Mouse (Mus musculus): ENCODE data around the gene Snupn. TPM values are rescaled to one million over a fixed set of nuclear protein-coding genes. Genes with fewer than 3 reads are reported as not detected.
"Not testable (repeated sequence)": the region's sequence is repeated elsewhere in the genome, so short reads cannot be mapped to it uniquely, and the experiment has no call there.

Gene Snupn
- polyA plus RNA-seq (2012; ENCODE audit: insufficient read depth, low replicate concordance): 1.3 and 2.5 TPM in 2 replicates

- Histone ChIP-seq H3K4me3 (replicated peaks) (peak within 1 kb of the TSS; percentile 96), H3K4me1 (peaks cover 17% of the 10 kb centered on the region), H3K36me3 (replicated peaks; ENCODE audit: low read length) (peaks cover 1% of the 10 kb centered on the region), H3K9me3 (no peaks in the 10 kb centered on the region), H3K27me3 (replicated peaks) (no peaks in the 10 kb centered on the region)
- TF ChIP-seq GATA1 (IDR thresholded peaks at IDR 0.05; ENCODE audit: borderline replicate concordance, low read length): no peak
- TF ChIP-seq FLI1 (IDR thresholded peaks at IDR 0.05; ENCODE audit: low read length): peak; percentile 68
Measured at GRCm38 (mm10) chr9:56950414-56951400, at the start of gene Snupn. Gene Snupn, plus strand, starts transcription at chr9:56950878.

GRCm38 (mm10) chr9:56901187-56901586, 49.5 kb upstream of the Snupn start:
- peaks cover 64% of the 10 kb centered on the region for H3K27me3 ChIP-seq (replicated peaks)
- TF ChIP-seq GATA1 (IDR thresholded peaks at IDR 0.05; ENCODE audit: borderline replicate concordance, low read length): no peak
- no peak for TF ChIP-seq FLI1 (IDR thresholded peaks at IDR 0.05; ENCODE audit: low read length)
- no peak overlapping the region for H3K4me3 ChIP-seq (replicated peaks)
- no peaks in the 10 kb centered on the region for H3K9me3 ChIP-seq
- no peaks in the 10 kb centered on the region for H3K36me3 ChIP-seq (replicated peaks; ENCODE audit: low read length)
- peaks cover 6% of the 10 kb centered on the region; the same call in 1 of the 2 replicates for H3K4me1 ChIP-seq

- Histone ChIP-seq H3K27me3 (replicated peaks) (peaks cover 49% of the 10 kb centered on the region), H3K9me3 (no peaks in the 10 kb centered on the region), H3K4me1 (peaks cover 11% of the 10 kb centered on the region; the same call in 1 of the 2 replicates), H3K4me3 (replicated peaks) (no peak overlapping the region), H3K36me3 (replicated peaks; ENCODE audit: low read length) (no peaks in the 10 kb centered on the region)
- no peak for TF ChIP-seq FLI1 (IDR thresholded peaks at IDR 0.05; ENCODE audit: low read length)
- TF ChIP-seq GATA1 (IDR thresholded peaks at IDR 0.05; ENCODE audit: borderline replicate concordance, low read length): no peak
Measured at GRCm38 (mm10) chr9:56903662-56904061, 47.0 kb upstream of the Snupn start.

GRCm38 (mm10) chr9:56907549-56907948, 43.1 kb upstream of the Snupn start:
- no peaks in the 10 kb centered on the region for H3K9me3 ChIP-seq
- H3K27me3 ChIP-seq (replicated peaks): peaks cover 57% of the 10 kb centered on the region
- peak overlapping the region; percentile 62 for H3K4me3 ChIP-seq (replicated peaks)
- H3K36me3 ChIP-seq (replicated peaks; ENCODE audit: low read length): no peaks in the 10 kb centered on the region
- TF ChIP-seq FLI1 (IDR thresholded peaks at IDR 0.05; ENCODE audit: low read length) (no peak), GATA1 (IDR thresholded peaks at IDR 0.05; ENCODE audit: borderline replicate concordance, low read length) (no peak)
- H3K4me1 ChIP-seq: peaks cover 5% of the 10 kb centered on the region; the same call in 1 of the 2 replicates

- H3K27me3 ChIP-seq (replicated peaks): peaks cover 63% of the 10 kb centered on the region
- H3K36me3 ChIP-seq (replicated peaks; ENCODE audit: low read length); H3K4me1 ChIP-seq; H3K4me3 ChIP-seq (replicated peaks); H3K9me3 ChIP-seq: not testable (repeated sequence)
Measured at GRCm38 (mm10) chr9:56909991-56910390, 40.7 kb upstream of the Snupn start.

- H3K9me3 ChIP-seq: no peaks in the 10 kb centered on the region
Measured at GRCm38 (mm10) chr9:56911017-56911416, 39.7 kb upstream of the Snupn start.

GRCm38 (mm10) chr9:56913991-56914390, 36.7 kb upstream of the Snupn start:
- peaks cover 7% of the 10 kb centered on the region for H3K36me3 ChIP-seq (replicated peaks; ENCODE audit: low read length)
- no peak overlapping the region for H3K4me3 ChIP-seq (replicated peaks)
- peaks cover 65% of the 10 kb centered on the region for H3K27me3 ChIP-seq (replicated peaks)
- H3K4me1 ChIP-seq: no peaks in the 10 kb centered on the region
- no peak for TF ChIP-seq GATA1 (IDR thresholded peaks at IDR 0.05; ENCODE audit: borderline replicate concordance, low read length)
- TF ChIP-seq FLI1 (IDR thresholded peaks at IDR 0.05; ENCODE audit: low read length): no peak
- no peaks in the 10 kb centered on the region for H3K9me3 ChIP-seq

More at GRCm38 (mm10) chr9:56911017-56911416, 39.7 kb upstream of the Snupn start:
- Histone ChIP-seq H3K27me3 (replicated peaks) (peaks cover 62% of the 10 kb centered on the region), H3K36me3 (replicated peaks; ENCODE audit: low read length) (no peaks in the 10 kb centered on the region), H3K4me3 (replicated peaks) (no peak overlapping the region), H3K4me1 (peaks cover 5% of the 10 kb centered on the region; the same call in 1 of the 2 replicates)
- TF ChIP-seq GATA1 (IDR thresholded peaks at IDR 0.05; ENCODE audit: borderline replicate concordance, low read length) (no peak), FLI1 (IDR thresholded peaks at IDR 0.05; ENCODE audit: low read length) (no peak)

GRCm38 (mm10) chr9:56915116-56915515, 35.6 kb upstream of the Snupn start:
- H3K4me1 ChIP-seq: no peaks in the 10 kb centered on the region
- H3K36me3 ChIP-seq (replicated peaks; ENCODE audit: low read length): peaks cover 7% of the 10 kb centered on the region
- H3K27me3 ChIP-seq (replicated peaks): peaks cover 59% of the 10 kb centered on the region
- no peak for TF ChIP-seq GATA1 (IDR thresholded peaks at IDR 0.05; ENCODE audit: borderline replicate concordance, low read length)
- no peak for TF ChIP-seq FLI1 (IDR thresholded peaks at IDR 0.05; ENCODE audit: low read length)
- H3K9me3 ChIP-seq: no peaks in the 10 kb centered on the region
- H3K4me3 ChIP-seq (replicated peaks): no peak overlapping the region

- H3K4me3 ChIP-seq (replicated peaks): no peak overlapping the region
- peaks cover 55% of the 10 kb centered on the region for H3K27me3 ChIP-seq (replicated peaks)
- peaks cover 7% of the 10 kb centered on the region for H3K36me3 ChIP-seq (replicated peaks; ENCODE audit: low read length)
- H3K4me1 ChIP-seq: no peaks in the 10 kb centered on the region
- TF ChIP-seq GATA1 (IDR thresholded peaks at IDR 0.05; ENCODE audit: borderline replicate concordance, low read length) (no peak), FLI1 (IDR thresholded peaks at IDR 0.05; ENCODE audit: low read length) (no peak)
- no peaks in the 10 kb centered on the region for H3K9me3 ChIP-seq
Measured at GRCm38 (mm10) chr9:56915695-56916410, 34.8 kb upstream of the Snupn start.

All from megakaryocyte, embryonic 14.5 days (primary cell).